ENCODE assay signal across 25 mouse cellular contexts in genomic region chr9:74248084-74248483, GRCm38 (mm10).
DNase-seq lines count a peak whose midpoint lies in the region; ATAC-seq lines count a peak whose summit lies in the region.
"Had no signal": no experiment of that assay in that cellular context is flagged by ENCODE, and none has a peak within 500 bp of the region (broad histone marks: within the 10 kb centered on the region; RNA-seq: fewer than 3 reads in every experiment).

No protein-coding gene starts in this region.

- intact Hi-C loops in heart, postnatal 25 days (cut with DNase I) = no loop called here

- peak overlapping the region; percentile 58; the same call in 1 of the 2 replicates for H3K27ac ChIP-seq in heart, embryonic 13.5 days (replicated peaks)
- H3K27ac ChIP-seq in heart, embryonic 11.5 days (ENCODE audit: low read depth, low read length) = no peak overlapping the region
- H3K27ac ChIP-seq in heart, embryonic 16.5 days (ENCODE audit: low read length) = peak overlapping the region; percentile 12
- H3K27ac ChIP-seq in midbrain, embryonic 10.5 days (replicated peaks) = peak overlapping the region; percentile 33; the same call in 1 of the 2 replicates
- no peak overlapping the region for H3K27ac ChIP-seq in midbrain, embryonic 11.5 days (ENCODE audit: low read depth, low read length)
- H3K27ac ChIP-seq: embryonic facial prominence, embryonic 12.5 days; embryonic facial prominence, embryonic 15.5 days; hindbrain, embryonic 12.5 days; hindbrain, embryonic 15.5 days; intestine, embryonic 15.5 days had no signal

- no peak for DNase-seq in heart, postnatal 25 days (ENCODE audit: low spot score)
- no peak for DNase-seq in midbrain, embryonic 10.5 days (ENCODE audit: low spot score)
- no peak for DNase-seq in midbrain, embryonic 11.5 days (ENCODE audit: low spot score, missing footprints)
- DNase-seq: adrenal gland, adult 2 months; adrenal gland, postnatal 14 days; cerebellum, adult 11 months; cerebellum, adult 2 months; cerebellum, adult 9-11 months; cerebellum, postnatal 25 days; gastrocnemius, postnatal 10 days; gastrocnemius, postnatal 36 days; heart, postnatal 4 days; kidney, adult 11 months; kidney, adult 8-10 months had no signal

- 0 out of 2 replicates have a peak overlapping the region, but pooled peaks have one; percentile 12 for H3K4me2 ChIP-seq in heart, embryonic 13.5 days
- H3K4me2 ChIP-seq in heart, embryonic 11.5 days = no peak overlapping the region
- H3K4me2 ChIP-seq in heart, embryonic 16.5 days (ENCODE audit: low read depth, low read length) = peak overlapping the region; percentile 11
- H3K4me2 ChIP-seq in midbrain, embryonic 11.5 days = no peak overlapping the region
- H3K4me2 ChIP-seq: embryonic facial prominence, embryonic 12.5 days; embryonic facial prominence, embryonic 15.5 days; heart, embryonic 12.5 days; hindbrain, embryonic 12.5 days; hindbrain, embryonic 15.5 days; intestine, embryonic 15.5 days had no signal

- 53% methylated on average over 4 of the region's 4 CpGs for WGBS in heart, embryonic 13.5 days
- 69% methylated on average over 4 of the region's 4 CpGs for WGBS in heart, embryonic 11.5 days (ENCODE audit: insufficient replicate concordance)
- WGBS in heart, embryonic 16.5 days = 65% methylated on average over 4 of the region's 4 CpGs
- 85% methylated on average over 4 of the region's 4 CpGs for WGBS in midbrain, embryonic 10.5 days
- WGBS in midbrain, embryonic 11.5 days = 87% methylated on average over 4 of the region's 4 CpGs

- no peaks in the 10 kb centered on the region for H3K9me3 ChIP-seq in heart, embryonic 13.5 days
- H3K9me3 ChIP-seq in heart, embryonic 11.5 days (replicated peaks; ENCODE audit: control insufficient read depth, low read length) = no peaks in the 10 kb centered on the region
- H3K9me3 ChIP-seq in heart, embryonic 16.5 days (replicated peaks; ENCODE audit: control insufficient read depth, low read length) = no peaks in the 10 kb centered on the region
- H3K9me3 ChIP-seq in midbrain, embryonic 10.5 days (replicated peaks) = no peaks in the 10 kb centered on the region
- no peaks in the 10 kb centered on the region for H3K9me3 ChIP-seq in midbrain, embryonic 11.5 days (ENCODE audit: control insufficient read depth, low read length)
- H3K9me3 ChIP-seq: embryonic facial prominence, embryonic 12.5 days; embryonic facial prominence, embryonic 15.5 days; heart, embryonic 12.5 days; hindbrain, embryonic 12.5 days; hindbrain, embryonic 15.5 days; intestine, embryonic 15.5 days had no signal

- H3K4me3 ChIP-seq in heart, embryonic 13.5 days = no peak overlapping the region
- H3K4me3 ChIP-seq in heart, embryonic 11.5 days (ENCODE audit: low read depth, low read length) = no peak overlapping the region
- H3K4me3 ChIP-seq in heart, embryonic 16.5 days (ENCODE audit: low read length) = no peak overlapping the region
- H3K4me3 ChIP-seq in midbrain, embryonic 10.5 days = no peak overlapping the region
- no peak overlapping the region for H3K4me3 ChIP-seq in midbrain, embryonic 11.5 days (ENCODE audit: low read depth, low read length)
- H3K4me3 ChIP-seq: embryonic facial prominence, embryonic 12.5 days; embryonic facial prominence, embryonic 15.5 days; heart, embryonic 12.5 days; hindbrain, embryonic 12.5 days; hindbrain, embryonic 15.5 days; intestine, embryonic 15.5 days had no signal

- no peaks in the 10 kb centered on the region for H3K36me3 ChIP-seq in heart, embryonic 13.5 days
- no peaks in the 10 kb centered on the region for H3K36me3 ChIP-seq in heart, embryonic 11.5 days (ENCODE audit: control insufficient read depth, insufficient read depth, low read length)
- H3K36me3 ChIP-seq in heart, embryonic 16.5 days (ENCODE audit: control insufficient read depth, insufficient read depth) = no peaks in the 10 kb centered on the region
- no peaks in the 10 kb centered on the region for H3K36me3 ChIP-seq in midbrain, embryonic 10.5 days
- H3K36me3 ChIP-seq in midbrain, embryonic 11.5 days (ENCODE audit: control insufficient read depth, insufficient read depth, low read length) = no peaks in the 10 kb centered on the region
- H3K36me3 ChIP-seq: embryonic facial prominence, embryonic 12.5 days; embryonic facial prominence, embryonic 15.5 days; heart, embryonic 12.5 days; hindbrain, embryonic 12.5 days; hindbrain, embryonic 15.5 days; intestine, embryonic 15.5 days had no signal

- H3K4me1 ChIP-seq in heart, embryonic 13.5 days = peaks cover 19% of the 10 kb centered on the region
- 0 out of 2 replicates have a peak, but pooled peaks cover 4% of the 10 kb centered on the region for H3K4me1 ChIP-seq in heart, embryonic 11.5 days (ENCODE audit: control insufficient read depth, insufficient read depth, low read length)
- H3K4me1 ChIP-seq in heart, embryonic 16.5 days (ENCODE audit: control insufficient read depth, insufficient read depth, low read length) = peaks cover 7% of the 10 kb centered on the region
- H3K4me1 ChIP-seq in midbrain, embryonic 10.5 days = peaks cover 38% of the 10 kb centered on the region
- H3K4me1 ChIP-seq in midbrain, embryonic 11.5 days (ENCODE audit: control insufficient read depth, insufficient read depth, low read length) = peaks cover 4% of the 10 kb centered on the region; the same call in 1 of the 2 replicates
- H3K4me1 ChIP-seq: embryonic facial prominence, embryonic 12.5 days; embryonic facial prominence, embryonic 15.5 days; hindbrain, embryonic 12.5 days; hindbrain, embryonic 15.5 days; intestine, embryonic 15.5 days had no signal

- no peaks in the 10 kb centered on the region for H3K27me3 ChIP-seq in heart, embryonic 13.5 days (replicated peaks)
- no peaks in the 10 kb centered on the region for H3K27me3 ChIP-seq in heart, embryonic 11.5 days (ENCODE audit: control insufficient read depth, insufficient read depth, low read length)
- H3K27me3 ChIP-seq in heart, embryonic 16.5 days (ENCODE audit: control insufficient read depth, insufficient read depth, low read length) = no peaks in the 10 kb centered on the region
- no peaks in the 10 kb centered on the region for H3K27me3 ChIP-seq in midbrain, embryonic 10.5 days (ENCODE audit: low read depth, poor library complexity, severe bottlenecking)
- H3K27me3 ChIP-seq in midbrain, embryonic 11.5 days (ENCODE audit: control insufficient read depth, insufficient read depth, low read length) = no peaks in the 10 kb centered on the region
- H3K27me3 ChIP-seq: embryonic facial prominence, embryonic 12.5 days; embryonic facial prominence, embryonic 15.5 days; heart, embryonic 12.5 days; hindbrain, embryonic 12.5 days; hindbrain, embryonic 15.5 days; intestine, embryonic 15.5 days had no signal

- no peak for ATAC-seq in heart, embryonic 13.5 days (ENCODE audit: extremely low read depth, insufficient number of reproducible peaks, low FRiP score, low TSS enrichment)
- no peak for ATAC-seq in heart, embryonic 11.5 days (replicated peaks; ENCODE audit: insufficient number of reproducible peaks, low FRiP score, low TSS enrichment)
- ATAC-seq in heart, embryonic 16.5 days (replicated peaks; ENCODE audit: extremely low read depth, insufficient read depth, low FRiP score) = peak; percentile 75; the same call in 1 of the 2 replicates
- ATAC-seq in midbrain, embryonic 11.5 days (ENCODE audit: low FRiP score) = no peak
- ATAC-seq: CD4-positive, CD25-positive, alpha-beta regulatory T cell, adult 4 months; forebrain, embryonic 14.5 days; intestine, embryonic 15.5 days had no signal

- H3K9ac ChIP-seq in heart, embryonic 13.5 days = no peak overlapping the region
- no peak overlapping the region for H3K9ac ChIP-seq in heart, embryonic 11.5 days (ENCODE audit: low read depth, low read length)
- no peak overlapping the region for H3K9ac ChIP-seq in heart, embryonic 16.5 days (ENCODE audit: low read length)
- H3K9ac ChIP-seq in midbrain, embryonic 11.5 days (ENCODE audit: low read length) = no peak overlapping the region
- H3K9ac ChIP-seq: embryonic facial prominence, embryonic 12.5 days; embryonic facial prominence, embryonic 15.5 days; heart, embryonic 12.5 days; hindbrain, embryonic 12.5 days; hindbrain, embryonic 15.5 days; intestine, embryonic 15.5 days had no signal

Comparison
In these comparisons a context has a peak if more than half of its experiments do, and no peak if none do; other contexts are left out.
1. H3K27ac ChIP-seq: peak in heart, embryonic 13.5 days (single experiment), heart, embryonic 16.5 days (single experiment) and midbrain, embryonic 10.5 days (single experiment); none in heart, embryonic 11.5 days (single experiment) and midbrain, embryonic 11.5 days (single experiment).
2. H3K4me2 ChIP-seq: peak in heart, embryonic 13.5 days (single experiment) and heart, embryonic 16.5 days (single experiment); none in heart, embryonic 11.5 days (single experiment) and midbrain, embryonic 11.5 days (single experiment).